Mouse (Mus musculus) thymus, adult 2 months (tissue): ENCODE results near the gene Havcr1. TPM values are rescaled to one million over a fixed set of nuclear protein-coding genes. Genes with fewer than 3 reads are reported as not detected.

ENCODE experiments used
- DNase-seq: peaks from one replicate; pipeline ENCODE4 v3.0.0; 2021
- H3K27ac ChIP-seq: fragments of 200-500 bp; 2 replicates; pipeline ENCODE4 v1.5.1; 2012; ENCODE audit warnings: low read length, control low read depth; ENCODE audit not compliant: control insufficient read depth, insufficient read depth
- H3K27me3 ChIP-seq: fragments of 200-500 bp; 2 replicates; pipeline ENCODE4 v1.6.1; 2012; ENCODE audit warnings: mild to moderate bottlenecking, low read length, moderate library complexity, mixed read lengths; ENCODE audit not compliant: control insufficient read depth, insufficient read depth
- H3K36me3 ChIP-seq: fragments of 200-500 bp; 2 replicates; pipeline ENCODE4 v1.6.1; 2012; ENCODE audit warnings: mild to moderate bottlenecking, low read length, moderate library complexity; ENCODE audit not compliant: control insufficient read depth, insufficient read depth
- H3K4me1 ChIP-seq: fragments of 200-500 bp; replicated peaks from 2 replicates; pipeline ENCODE4 v1.6.1; 2012; ENCODE audit warnings: low read length; ENCODE audit not compliant: control insufficient read depth, insufficient read depth
- H3K4me3 ChIP-seq: fragments of 200-500 bp; 2 replicates; pipeline ENCODE4 v1.5.1; 2012; ENCODE audit warnings: mild to moderate bottlenecking, low read length, control low read depth, moderate library complexity; ENCODE audit not compliant: control insufficient read depth, insufficient read depth
- CTCF ChIP-seq: fragments of 200-500 bp; IDR thresholded peaks from 2 replicates; pipeline ENCODE4 v1.5.1; 2012; ENCODE audit warnings: mild to moderate bottlenecking, control low read depth, low read length, moderate library complexity, borderline replicate concordance; ENCODE audit not compliant: control insufficient read depth, poor library complexity, insufficient read depth; ENCODE audit errors: extremely low read depth
- POLR2A ChIP-seq: fragments of 200-500 bp; IDR thresholded peaks from 2 replicates; pipeline ENCODE4 v1.6.1; 2012; ENCODE audit warnings: mild to moderate bottlenecking, low read length, control low read depth, moderate library complexity; ENCODE audit not compliant: control insufficient read depth, poor library complexity, insufficient read depth; ENCODE audit errors: extremely low read depth
- WGBS: fragments of 180-500 bp; shearing (Covaris S2); methylation state at CpG from one replicate; pipeline ENCODE4 v1.1.7; 2018; 5-methylcytosine and 5-hydroxymethylcytosine counted together
- polyA plus RNA-seq: library from polyadenylated mRNA; depleted of rRNA; stranded (reverse); fragments of >200 nt; gene quantifications from 2 replicates; pipeline ENCODE4 v1.2.3, GENCODE M21; 2012; rRNA removed

Gene Havcr1
- polyA plus RNA-seq, 1 experiment = 1.3 TPM

DNA sequence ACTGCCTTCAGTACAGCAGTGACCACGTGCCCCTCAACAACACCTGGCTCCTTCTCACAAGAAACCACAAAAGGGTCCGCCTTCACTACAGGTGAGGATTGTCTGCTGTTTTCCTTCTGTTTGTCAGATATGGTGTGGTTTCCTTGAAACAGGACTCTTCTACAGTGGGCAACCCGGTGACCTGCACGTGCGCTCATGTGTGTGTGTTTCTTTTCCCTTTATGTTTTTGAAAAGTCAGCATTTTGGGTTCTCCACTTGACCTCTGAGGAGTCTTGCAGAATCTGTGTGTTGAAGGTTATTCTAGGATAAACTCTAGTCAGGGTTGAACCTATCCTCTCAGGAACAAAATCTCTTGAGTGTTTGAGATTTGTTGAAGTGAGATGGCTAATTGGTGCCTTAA, 82.8 kb downstream of the Havcr1 start:
- TF ChIP-seq POLR2A (no peak), CTCF (no peak)
- 81% methylated on average over 5 of the region's 5 CpGs for WGBS
- H3K36me3 ChIP-seq = no peaks in the 10 kb centered on the region
- H3K4me1 ChIP-seq = no peaks in the 10 kb centered on the region
- no peak for DNase-seq
- no peaks in the 10 kb centered on the region for H3K27me3 ChIP-seq
- no peak overlapping the region for H3K4me3 ChIP-seq
- H3K27ac ChIP-seq = no peak overlapping the region

- 36% methylated on average over 4 of the region's 4 CpGs for WGBS
- Histone ChIP-seq H3K4me1 (no peaks in the 10 kb centered on the region), H3K4me3 (no peak overlapping the region), H3K27ac (no peak overlapping the region), H3K27me3 (no peaks in the 10 kb centered on the region), H3K36me3 (no peaks in the 10 kb centered on the region)
- TF ChIP-seq POLR2A (no peak), CTCF (no peak)
- DNase-seq = no peak
These were observed 85.0 kb downstream of the Havcr1 start for GRCm38 (mm10) chr11:46819930-46820329.

Other genes starting within 250 kb of the Havcr1 start
- not detected in 2 replicates for gene Gm12169, start 210.9 kb upstream of the Havcr1 start, polyA plus RNA-seq
- 0.07 TPM in 1 of 2 replicates, not detected in the other for gene BC053393, start 163.5 kb upstream of the Havcr1 start, polyA plus RNA-seq
- gene Dppa1, start 105.8 kb upstream of the Havcr1 start, polyA plus RNA-seq = 0.44 TPM in 1 of 2 replicates, not detected in the other
- 6.5 and 6.8 TPM in 2 replicates for gene Timd2, start 28.0 kb upstream of the Havcr1 start, polyA plus RNA-seq
- gene Timd4, start 75.7 kb downstream of the Havcr1 start, polyA plus RNA-seq = 5.5 and 6.7 TPM in 2 replicates